Mouse (Mus musculus) limb, embryonic 12.5 days (tissue): Measurements from ENCODE around the gene Lrit3. TPM values are rescaled to one million over a fixed set of nuclear protein-coding genes. Genes with fewer than 3 reads are reported as not detected.

Experiments
- ATAC-seq: fragments of 200-750 bp; cut with Nextera tagmentation; 2 replicates; pipeline ENCODE4 v1.8.0; 2017; ENCODE audit warnings: low read depth, moderate TSS enrichment; ENCODE audit not compliant: insufficient number of reproducible peaks, insufficient read depth, low FRiP score, low TSS enrichment
- H3K27ac ChIP-seq: fragments of 300-500 bp; sonication (generic); 2 replicates; pipeline ENCODE4 v1.5.1; 2016; ENCODE audit warnings: mild to moderate bottlenecking, moderate library complexity
- H3K27me3 ChIP-seq: fragments of 300-500 bp; sonication (generic); 2 replicates; pipeline ENCODE4 v1.6.1; 2016; ENCODE audit warnings: mild to moderate bottlenecking, moderate library complexity
- H3K36me3 ChIP-seq: fragments of 300-500 bp; sonication (generic); 2 replicates; pipeline ENCODE4 v1.6.1; 2016; ENCODE audit warnings: mild to moderate bottlenecking, moderate library complexity
- H3K4me1 ChIP-seq: fragments of 300-500 bp; sonication (generic); replicated peaks from 2 replicates; pipeline ENCODE4 v1.6.1; 2016
- H3K4me2 ChIP-seq: fragments of 300-500 bp; sonication (generic); 2 replicates; pipeline ENCODE4 v1.6.1; 2016; ENCODE audit warnings: mild to moderate bottlenecking, moderate library complexity
- H3K4me3 ChIP-seq: fragments of 300-500 bp; sonication (generic); replicated peaks from 2 replicates; pipeline ENCODE4 v1.5.1; 2016; ENCODE audit warnings: mild to moderate bottlenecking
- H3K9ac ChIP-seq: fragments of 300-500 bp; sonication (generic); replicated peaks from 2 replicates; pipeline ENCODE4 v1.6.1; 2016; ENCODE audit warnings: mild to moderate bottlenecking, moderate library complexity
- H3K9me3 ChIP-seq: fragments of 300-500 bp; sonication (generic); 2 replicates; pipeline ENCODE4 v1.6.1; 2016; ENCODE audit warnings: mild to moderate bottlenecking, moderate library complexity
- WGBS: fragments of 180-500 bp; shearing (Covaris S2); methylation state at CpG from one replicate; pipeline ENCODE4 v1.1.7; 2016; 5-methylcytosine and 5-hydroxymethylcytosine counted together
- polyA plus RNA-seq: library from polyadenylated mRNA; unstranded; fragments of >200 nt; fragmentation: Nextera tagmentation; extraction: Ambion mirVana; gene quantifications from 2 replicates; pipeline ENCODE4 v1.2.1, GENCODE M21; 2016

Gene Lrit3
- polyA plus RNA-seq, 1 experiment from 2014 or later = not detected

GRCm38 (mm10) chr3:129824891-129825290 lies 21.1 kb upstream of the Lrit3 start:
- H3K9me3 ChIP-seq = no peaks in the 10 kb centered on the region
- ATAC-seq = no peak
- H3K4me3 ChIP-seq = no peak overlapping the region
- no peaks in the 10 kb centered on the region for H3K27me3 ChIP-seq
- 95% methylated on average over 10 of the region's 10 CpGs for WGBS
- H3K27ac ChIP-seq = no peak overlapping the region
- H3K4me2 ChIP-seq = no peak overlapping the region
- H3K9ac ChIP-seq = no peak overlapping the region
- peaks cover 49% of the 10 kb centered on the region for H3K36me3 ChIP-seq
- H3K4me1 ChIP-seq = peaks cover 8% of the 10 kb centered on the region

GRCm38 (mm10) chr3:129824146-129824545 lies 20.3 kb upstream of the Lrit3 start:
- Histone ChIP-seq H3K9ac (no peak overlapping the region), H3K27me3 (no peaks in the 10 kb centered on the region), H3K9me3 (no peaks in the 10 kb centered on the region), H3K4me3 (no peak overlapping the region), H3K4me1 (0 out of 2 replicates have a peak, but pooled peaks cover under 1% of the 10 kb centered on the region), H3K4me2 (no peak overlapping the region), H3K27ac (no peak overlapping the region), H3K36me3 (peaks cover 49% of the 10 kb centered on the region)
- no peak for ATAC-seq
- 95% methylated on average over 4 of the region's 4 CpGs for WGBS

GRCm38 (mm10) chr3:129823293-129823692 lies 19.5 kb upstream of the Lrit3 start:
- Histone ChIP-seq H3K27me3 (no peaks in the 10 kb centered on the region), H3K4me1 (no peaks in the 10 kb centered on the region), H3K4me3 (no peak overlapping the region), H3K9me3 (no peaks in the 10 kb centered on the region), H3K4me2 (no peak overlapping the region), H3K9ac (no peak overlapping the region), H3K27ac (no peak overlapping the region), H3K36me3 (peaks cover 43% of the 10 kb centered on the region)
- 60% methylated on average over 5 of the region's 5 CpGs for WGBS
- ATAC-seq = no peak

- 94% methylated on average over 11 of the region's 11 CpGs for WGBS
- Histone ChIP-seq H3K27me3 (no peaks in the 10 kb centered on the region), H3K36me3 (peaks cover 36% of the 10 kb centered on the region), H3K9me3 (no peaks in the 10 kb centered on the region), H3K4me3 (no peak within 1 kb of the TSS), H3K27ac (no peak within 1 kb of the TSS), H3K9ac (no peak within 1 kb of the TSS), H3K4me1 (no peaks in the 10 kb centered on the region), H3K4me2 (no peak within 1 kb of the TSS)
- ATAC-seq = no peak
Measured at GRCm38 (mm10) chr3:129822206-129822775, 18.5 kb upstream of the Lrit3 start, which contains the start of gene Rrh. Rrh (minus strand) TSS chr3:129822587.

GRCm38 (mm10) chr3:129821736-129822135 lies 17.9 kb upstream of the Lrit3 start:
- no peak for ATAC-seq
- WGBS = 84% methylated on average over 8 of the region's 8 CpGs
- H3K36me3 ChIP-seq = peaks cover 34% of the 10 kb centered on the region

GRCm38 (mm10) chr3:129820847-129821246 lies 17.0 kb upstream of the Lrit3 start:
- 0 out of 2 replicates have a peak overlapping the region, but pooled peaks have one; percentile 45 for H3K27ac ChIP-seq

More at GRCm38 (mm10) chr3:129821736-129822135, 17.9 kb upstream of the Lrit3 start:
- no peak overlapping the region for H3K4me2 ChIP-seq
- no peaks in the 10 kb centered on the region for H3K4me1 ChIP-seq
- no peak overlapping the region for H3K27ac ChIP-seq
- no peak overlapping the region for H3K4me3 ChIP-seq
- H3K27me3 ChIP-seq = no peaks in the 10 kb centered on the region
- no peaks in the 10 kb centered on the region for H3K9me3 ChIP-seq
- no peak overlapping the region for H3K9ac ChIP-seq

GRCm38 (mm10) chr3:129799011-129799410 lies 4.8 kb downstream of the Lrit3 start:
- Histone ChIP-seq H3K27ac (no peak overlapping the region), H3K9me3 (no peaks in the 10 kb centered on the region), H3K9ac (no peak overlapping the region), H3K36me3 (no peaks in the 10 kb centered on the region), H3K27me3 (no peaks in the 10 kb centered on the region), H3K4me3 (no peak overlapping the region), H3K4me1 (no peaks in the 10 kb centered on the region), H3K4me2 (no peak overlapping the region)
- ATAC-seq = no peak
- WGBS = 71% methylated on average over 2 of the region's 2 CpGs

More at GRCm38 (mm10) chr3:129820847-129821246, 17.0 kb upstream of the Lrit3 start:
- Histone ChIP-seq H3K4me3 (no peak overlapping the region), H3K36me3 (peaks cover 26% of the 10 kb centered on the region), H3K4me2 (no peak overlapping the region), H3K9ac (no peak overlapping the region), H3K4me1 (no peaks in the 10 kb centered on the region), H3K9me3 (no peaks in the 10 kb centered on the region), H3K27me3 (no peaks in the 10 kb centered on the region)
- no peak for ATAC-seq
- WGBS = 74% methylated on average over 9 of the region's 9 CpGs

GRCm38 (mm10) chr3:129798551-129798950 lies 5.3 kb downstream of the Lrit3 start:
- H3K27me3 ChIP-seq = no peaks in the 10 kb centered on the region
- no peaks in the 10 kb centered on the region for H3K9me3 ChIP-seq
- no peak overlapping the region for H3K27ac ChIP-seq
- no peak for ATAC-seq
- no peak overlapping the region for H3K4me3 ChIP-seq
- H3K4me2 ChIP-seq = no peak overlapping the region
- 75% methylated on average over 11 of the region's 11 CpGs for WGBS
- H3K36me3 ChIP-seq = no peaks in the 10 kb centered on the region
- H3K9ac ChIP-seq = no peak overlapping the region
- no peaks in the 10 kb centered on the region for H3K4me1 ChIP-seq

- no peaks in the 10 kb centered on the region for H3K4me1 ChIP-seq
- no peak overlapping the region for H3K27ac ChIP-seq
- 81% methylated on average over 5 of the region's 5 CpGs for WGBS
- H3K36me3 ChIP-seq = no peaks in the 10 kb centered on the region
- H3K27me3 ChIP-seq = no peaks in the 10 kb centered on the region
- ATAC-seq = no peak
- H3K4me2 ChIP-seq = no peak overlapping the region
- no peak overlapping the region for H3K9ac ChIP-seq
- H3K4me3 ChIP-seq = no peak overlapping the region
- H3K9me3 ChIP-seq = no peaks in the 10 kb centered on the region
Measured at GRCm38 (mm10) chr3:129797341-129797740, 6.5 kb downstream of the Lrit3 start.

- Histone ChIP-seq H3K36me3 (no peaks in the 10 kb centered on the region), H3K4me2 (no peak overlapping the region), H3K4me3 (no peak overlapping the region), H3K9me3 (no peaks in the 10 kb centered on the region), H3K27ac (no peak overlapping the region), H3K27me3 (no peaks in the 10 kb centered on the region), H3K4me1 (no peaks in the 10 kb centered on the region), H3K9ac (no peak overlapping the region)
- ATAC-seq = no peak
- WGBS = 89% methylated on average over 5 of the region's 5 CpGs
Measured at GRCm38 (mm10) chr3:129793801-129794200, 10.0 kb downstream of the Lrit3 start.

GRCm38 (mm10) chr3:129782746-129783145 lies 21.1 kb downstream of the Lrit3 start:
- WGBS = 91% methylated on average over 3 of the region's 3 CpGs
- no peaks in the 10 kb centered on the region for H3K4me1 ChIP-seq
- no peak overlapping the region for H3K9ac ChIP-seq
- ATAC-seq = no peak
- H3K4me3 ChIP-seq = no peak overlapping the region
- peaks cover 3% of the 10 kb centered on the region; the same call in 1 of the 2 replicates for H3K27me3 ChIP-seq
- no peak overlapping the region for H3K27ac ChIP-seq
- H3K9me3 ChIP-seq = no peaks in the 10 kb centered on the region
- no peak overlapping the region for H3K4me2 ChIP-seq
- no peaks in the 10 kb centered on the region for H3K36me3 ChIP-seq

- Histone ChIP-seq H3K4me3 (no peak overlapping the region), H3K27me3 (peaks cover 3% of the 10 kb centered on the region; the same call in 1 of the 2 replicates), H3K36me3 (no peaks in the 10 kb centered on the region), H3K4me1 (no peaks in the 10 kb centered on the region), H3K9ac (no peak overlapping the region), H3K27ac (no peak overlapping the region), H3K4me2 (no peak overlapping the region), H3K9me3 (no peaks in the 10 kb centered on the region)
- 43% methylated on average over 10 of the region's 10 CpGs for WGBS
- no peak for ATAC-seq
Measured at GRCm38 (mm10) chr3:129781435-129781834, 22.4 kb downstream of the Lrit3 start.
